Mouse (Mus musculus) left cerebral cortex, postnatal 4 days (tissue): ENCODE data around the gene Cryba2. TPM values are rescaled to one million over a fixed set of nuclear protein-coding genes. Genes with fewer than 3 reads are reported as not detected.

Experiments used
- DNase-seq: peaks from one replicate; pipeline ENCODE4 v3.0.0-alpha.2; 2022
- intact Hi-C: fragments of 180-260 bp; cut with DNase I; formaldehyde crosslinking; loops from one replicate; pipeline ENCODE4 v1.15.1; 2025
- total RNA-seq, 2 experiments: library from RNA; stranded (reverse); gene quantifications; 2 replicates each; pipeline ENCODE4 v1.2.3; 2021

Gene Cryba2
- not detected for total RNA-seq

GRCm38 (mm10) chr1:74893134-74893855 is at the start of gene Cryba2:
Cryba2 (minus strand) TSS chr1:74893143.
- peak; percentile 74 for DNase-seq
- intact Hi-C loops: loop anchor here (5.0 kb wide), 1 partner anchor 124 kb away; no protein-coding TSS in a partner anchor

DNA sequence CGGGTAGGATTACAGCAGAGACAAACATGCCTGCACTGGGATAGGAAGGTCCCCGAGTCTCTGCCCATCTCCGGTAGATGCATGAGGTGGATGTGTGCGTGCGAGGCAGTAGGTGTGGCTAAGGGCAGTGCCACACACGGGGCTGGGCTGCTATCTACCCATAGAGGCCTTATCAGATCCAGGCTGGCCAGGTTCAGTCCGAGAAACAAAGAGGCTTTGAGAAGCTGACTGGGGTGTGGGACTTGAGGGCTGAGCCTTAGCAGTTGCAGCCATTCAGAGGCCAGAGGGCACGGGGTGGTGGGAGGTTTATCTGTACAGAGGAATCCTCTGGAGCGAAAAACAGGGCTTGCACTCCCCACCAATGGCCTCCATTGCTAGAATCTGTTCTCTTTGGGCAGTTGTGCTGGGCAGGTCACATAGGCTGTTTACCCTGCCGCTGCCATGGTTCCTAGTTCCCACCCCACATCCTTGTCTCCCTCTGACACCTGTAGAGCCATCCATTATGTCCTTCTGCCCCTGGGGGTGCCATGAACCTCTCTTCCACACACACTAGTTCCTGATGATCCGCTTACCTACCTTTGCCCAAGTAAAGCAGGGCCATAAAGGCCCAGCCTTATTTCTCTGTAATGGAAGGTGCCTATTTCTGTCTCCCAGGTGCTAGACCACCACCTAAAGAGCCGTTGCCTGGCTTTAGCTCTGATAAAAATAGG is 48.9 kb upstream of the Cryba2 start:
- no peak for DNase-seq
- intact Hi-C loops: no loop called here

DNA sequence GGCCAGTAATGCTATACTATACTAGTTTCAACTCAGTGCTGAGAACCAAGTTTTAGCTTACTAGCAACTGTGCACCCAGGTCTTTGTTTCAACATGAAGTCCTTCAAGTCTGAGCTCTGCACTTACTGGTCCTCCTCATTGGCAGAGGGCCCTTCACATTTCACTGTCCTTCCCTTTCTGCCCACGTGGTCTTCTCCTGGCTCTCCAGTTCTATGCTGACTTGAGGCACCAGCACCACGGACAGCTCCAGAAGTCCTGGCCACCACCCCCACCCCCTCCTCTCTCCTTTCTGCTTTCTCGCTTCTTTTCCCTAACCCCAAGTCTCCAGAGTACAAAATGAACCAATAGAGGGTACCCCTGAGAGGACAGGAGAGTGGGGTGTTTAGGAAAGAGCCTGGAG is 46.8 kb upstream of the Cryba2 start:
- no peak for DNase-seq
- intact Hi-C loops: no loop called here

DNA sequence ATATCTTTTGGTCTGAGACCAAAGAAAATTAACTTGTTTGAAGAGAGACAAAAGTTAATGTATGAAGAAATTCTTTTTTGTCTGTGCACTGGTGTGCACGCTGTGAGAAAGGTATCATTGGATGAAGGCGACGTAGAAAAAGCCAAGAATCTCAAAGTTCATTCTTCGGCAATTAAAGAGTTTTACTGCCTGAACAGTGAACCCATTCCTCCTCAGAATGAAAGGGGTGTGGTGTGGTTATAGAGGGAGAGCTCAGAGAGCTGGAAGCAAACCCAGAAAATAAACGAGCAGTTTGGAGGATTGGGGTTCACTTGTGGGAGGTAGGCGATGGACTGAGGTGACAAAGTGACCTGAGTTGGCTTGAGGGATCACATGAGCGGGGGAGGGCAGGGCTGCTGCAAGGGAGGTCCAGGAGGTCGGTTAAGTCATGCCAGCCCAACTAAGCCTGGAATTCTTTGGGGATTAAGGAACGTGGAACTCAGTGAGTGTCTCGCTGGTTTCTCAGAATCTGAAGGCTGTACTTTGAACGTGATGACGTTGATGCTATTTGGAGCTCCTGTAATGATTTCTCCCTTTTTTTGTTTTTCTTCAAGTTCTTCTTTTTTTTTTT is 43.4 kb upstream of the Cryba2 start:
- DNase-seq: no peak
- intact Hi-C loops: no loop called here

- intact Hi-C loops: no loop called here
- peak; percentile 48 for DNase-seq
Measured at GRCm38 (mm10) chr1:74935402-74935801, 42.5 kb upstream of the Cryba2 start, which contains the start of gene Cfap65. Cfap65 (minus strand) TSS chr1:74935599.

DNA sequence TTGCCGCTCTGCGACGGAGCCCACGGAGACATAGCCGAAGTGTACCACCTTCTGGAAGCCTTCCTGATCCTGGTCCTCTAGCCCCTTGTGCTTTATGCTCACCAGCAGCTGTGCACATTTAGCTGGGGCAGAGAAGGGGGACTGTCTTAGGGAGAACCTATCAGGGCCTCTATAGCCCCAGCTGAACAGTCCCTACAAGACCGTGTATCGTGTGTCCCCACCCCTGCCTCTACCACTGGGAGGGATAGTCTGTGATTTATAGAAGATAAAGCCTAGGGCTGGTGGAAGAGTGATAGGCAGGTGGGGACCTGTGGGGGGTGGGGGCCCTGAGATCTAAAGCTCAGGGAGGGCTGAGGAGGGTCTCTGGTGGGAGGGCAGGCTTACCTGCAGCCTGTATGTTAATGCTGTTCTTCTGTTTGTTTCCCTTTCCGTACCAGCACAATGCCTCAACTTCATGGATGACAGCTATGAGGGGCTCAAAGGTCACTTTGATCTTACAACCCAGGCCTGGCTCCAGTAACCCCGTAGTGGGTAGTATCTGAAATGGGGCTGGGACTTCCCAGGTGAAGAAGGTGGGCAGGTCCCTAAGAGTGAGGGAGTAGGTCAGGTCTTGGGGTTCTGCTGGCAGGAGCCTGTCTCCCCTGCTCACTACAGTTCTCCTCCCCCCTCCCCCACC is 34.8 kb upstream of the Cryba2 start:
- DNase-seq: no peak
- intact Hi-C loops: no loop called here

DNA sequence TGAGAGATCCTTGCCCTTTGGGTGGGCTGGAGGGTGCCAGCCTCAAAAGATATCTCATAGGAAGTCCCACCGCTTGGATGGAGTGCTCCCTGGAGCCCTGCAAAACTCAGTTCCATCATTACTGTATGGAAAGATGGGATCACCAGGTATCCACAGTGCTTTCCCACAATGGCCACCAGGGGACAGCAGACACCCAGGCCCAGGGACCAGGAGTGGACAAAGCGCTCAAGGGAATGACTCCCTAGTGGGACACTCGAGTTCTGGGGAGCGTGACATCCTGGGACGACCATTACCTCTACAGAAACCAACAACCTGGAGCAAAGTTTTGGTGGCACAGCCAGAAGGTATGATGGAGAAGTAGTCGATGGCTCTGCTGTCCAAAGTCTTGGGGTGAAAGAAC is 33.8 kb upstream of the Cryba2 start:
- intact Hi-C loops: no loop called here
- DNase-seq: peak; percentile 38

DNA sequence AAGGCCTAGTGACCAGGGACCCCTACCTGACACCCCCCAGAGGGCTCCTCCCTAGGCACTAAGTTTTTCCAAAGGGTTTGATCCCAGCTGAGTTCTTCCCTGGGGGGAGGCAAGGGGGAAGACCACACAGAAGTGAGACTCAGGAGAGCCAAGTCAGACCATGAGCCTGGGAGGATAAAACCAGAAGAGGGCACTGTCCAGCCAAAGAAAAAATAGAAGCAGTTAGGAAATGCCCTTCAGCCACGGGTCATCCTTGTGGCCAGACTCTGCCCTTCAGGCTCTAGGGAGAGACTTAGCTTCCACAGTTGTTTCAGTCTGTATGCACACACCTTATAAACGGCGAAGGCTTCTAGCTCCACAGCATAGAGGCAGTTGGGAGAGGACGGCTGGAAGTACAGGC is 31.5 kb upstream of the Cryba2 start:
- intact Hi-C loops: no loop called here
- no peak for DNase-seq

DNA sequence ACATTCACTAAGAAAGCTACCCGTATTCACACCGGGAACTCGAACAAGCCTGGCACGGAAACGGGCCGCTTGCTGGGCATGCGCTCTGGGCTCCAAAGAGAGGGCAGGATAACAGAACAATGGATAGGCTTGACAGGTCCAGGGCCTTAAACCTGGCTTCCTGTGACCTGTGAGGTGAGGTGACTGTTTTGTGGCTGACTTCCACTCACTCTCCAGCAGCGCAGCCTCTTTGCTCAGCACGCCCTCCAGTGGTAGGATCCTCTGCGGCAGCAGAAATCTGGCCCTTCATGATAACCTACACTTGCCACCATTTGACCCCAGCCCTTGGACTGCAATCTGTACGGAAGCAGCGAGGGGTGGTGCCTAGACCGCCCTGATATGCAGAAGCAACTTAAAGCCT is 22.8 kb upstream of the Cryba2 start:
- DNase-seq: no peak
- intact Hi-C loops: no loop called here

GRCm38 (mm10) chr1:74902191-74902590 is 9.2 kb upstream of the Cryba2 start:
- no peak for DNase-seq
- intact Hi-C loops: no loop called here

DNA sequence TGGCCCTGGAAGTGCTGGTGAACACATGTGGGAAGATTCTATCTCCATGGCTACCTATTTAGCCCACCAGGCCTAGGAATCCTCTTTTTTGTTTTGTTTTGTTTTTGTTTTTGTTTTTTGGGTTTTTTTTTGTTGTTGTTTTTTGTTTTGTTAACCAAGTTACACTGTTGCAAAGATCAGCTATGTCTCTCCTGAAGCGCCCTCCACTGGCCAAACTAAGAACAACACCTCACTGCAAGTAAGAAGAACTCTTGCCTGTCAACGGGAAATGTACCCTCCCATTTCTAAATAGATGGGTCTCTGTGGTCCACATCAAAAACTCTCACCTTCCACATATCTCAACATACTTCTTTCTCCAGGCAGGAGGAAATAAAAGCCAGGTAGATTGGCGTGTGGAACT is 8.7 kb upstream of the Cryba2 start:
- DNase-seq: peak; percentile 73
- intact Hi-C loops: no loop called here

DNA sequence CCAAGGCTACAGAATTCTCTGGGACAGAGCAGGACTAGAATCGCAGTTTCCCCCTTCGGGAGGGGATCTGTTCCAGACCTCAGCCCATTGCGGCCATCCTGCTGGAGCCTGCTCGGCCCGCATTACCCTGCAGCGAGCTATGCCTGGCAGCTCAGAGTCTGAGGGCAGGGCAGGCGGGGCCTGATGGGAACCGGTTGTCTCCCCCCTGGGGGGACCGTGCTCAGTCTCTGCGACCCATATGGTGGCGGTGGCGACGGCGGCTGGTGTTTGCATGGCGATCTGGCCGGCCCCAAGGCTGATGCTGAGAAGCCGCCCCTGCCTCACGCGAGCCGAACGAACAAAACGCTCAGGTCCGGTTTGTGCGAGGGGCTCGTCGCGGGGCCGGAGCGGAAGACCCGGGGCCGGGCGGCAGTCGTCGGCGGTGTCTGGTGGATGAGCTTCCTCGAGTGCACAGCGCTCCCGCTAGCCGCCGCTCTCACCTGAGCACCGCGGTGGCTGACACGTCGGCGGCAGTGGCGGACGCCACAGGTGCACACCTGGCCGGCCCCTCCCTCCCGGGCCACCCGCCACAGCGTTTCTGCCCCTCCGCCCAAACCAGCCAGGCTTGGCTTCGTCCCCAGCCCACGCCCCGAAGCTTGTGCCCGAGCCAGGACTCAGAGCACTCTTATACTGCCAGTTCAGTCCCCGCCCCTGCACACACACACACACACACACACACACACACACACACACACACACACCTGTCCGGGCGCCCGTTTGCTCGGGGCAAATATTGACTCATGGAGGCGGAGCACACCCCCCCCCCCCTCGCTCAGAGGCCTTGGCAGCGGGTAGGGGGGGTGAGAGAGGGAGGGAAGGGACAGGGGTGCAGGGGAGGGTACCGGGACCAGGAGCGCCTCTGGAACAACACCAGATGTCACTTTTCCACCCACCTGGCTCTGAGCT is 7.7 kb upstream of the Cryba2 start:
- peak; percentile 69 for DNase-seq
- intact Hi-C loops: no loop called here

DNA sequence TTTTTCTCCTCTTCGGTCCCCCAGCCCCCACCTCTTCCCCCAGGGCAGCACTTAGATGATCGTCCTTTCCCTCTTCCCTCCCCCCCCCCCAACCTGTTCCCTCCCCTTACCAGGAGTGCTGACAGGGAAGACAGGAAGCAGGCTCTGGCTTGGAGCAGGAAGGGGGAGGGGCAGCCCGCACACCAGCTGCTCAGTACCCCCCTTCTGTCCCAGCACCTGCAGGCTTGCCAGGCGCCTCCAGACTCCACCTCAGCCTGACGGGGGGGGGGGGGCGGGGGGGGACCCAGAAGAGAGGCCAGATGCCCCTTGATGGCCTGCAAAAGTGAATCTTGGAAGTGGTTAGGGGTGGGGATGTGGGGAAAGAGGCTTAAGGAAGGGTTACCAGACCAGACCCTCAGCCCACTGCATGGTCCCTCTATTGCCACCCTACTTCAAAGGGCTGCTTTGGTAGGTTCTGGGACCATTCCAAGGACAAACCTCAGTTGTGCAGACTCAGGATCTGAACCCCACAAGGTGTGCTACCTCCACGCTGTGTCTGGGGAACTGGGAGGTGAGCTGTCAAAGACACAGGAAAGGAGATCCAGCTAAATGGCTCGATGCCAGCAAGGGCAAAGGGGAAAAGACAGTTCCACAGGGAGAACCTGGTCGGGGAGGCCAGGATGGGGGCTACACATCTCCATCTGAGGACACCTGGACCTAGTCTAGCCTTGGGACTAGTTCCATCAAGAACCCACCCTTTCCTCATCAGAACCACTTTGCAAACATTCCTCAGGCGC is 5.9 kb upstream of the Cryba2 start:
- intact Hi-C loops: no loop called here
- DNase-seq: no peak

DNA sequence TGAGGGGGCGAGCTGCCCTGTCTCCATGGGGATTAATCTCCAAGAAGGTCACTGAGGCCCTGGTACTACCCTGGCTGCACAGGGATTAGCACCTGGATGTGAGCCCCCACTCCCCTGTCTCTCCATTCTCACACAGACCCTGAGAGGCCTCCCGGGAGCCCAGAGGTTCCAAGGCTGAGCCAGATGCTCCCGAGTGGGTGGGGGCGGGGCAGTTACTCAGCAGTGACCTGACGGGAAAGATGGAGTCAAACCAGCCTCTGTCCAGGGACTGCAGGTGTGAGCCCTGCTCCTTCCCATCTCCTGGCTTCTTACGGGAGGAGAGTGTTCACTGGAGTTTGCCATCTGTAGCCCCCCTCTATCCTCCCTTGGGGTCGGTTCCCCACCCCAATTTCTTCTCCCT is 5.0 kb upstream of the Cryba2 start:
- DNase-seq: no peak
- intact Hi-C loops: no loop called here

DNA sequence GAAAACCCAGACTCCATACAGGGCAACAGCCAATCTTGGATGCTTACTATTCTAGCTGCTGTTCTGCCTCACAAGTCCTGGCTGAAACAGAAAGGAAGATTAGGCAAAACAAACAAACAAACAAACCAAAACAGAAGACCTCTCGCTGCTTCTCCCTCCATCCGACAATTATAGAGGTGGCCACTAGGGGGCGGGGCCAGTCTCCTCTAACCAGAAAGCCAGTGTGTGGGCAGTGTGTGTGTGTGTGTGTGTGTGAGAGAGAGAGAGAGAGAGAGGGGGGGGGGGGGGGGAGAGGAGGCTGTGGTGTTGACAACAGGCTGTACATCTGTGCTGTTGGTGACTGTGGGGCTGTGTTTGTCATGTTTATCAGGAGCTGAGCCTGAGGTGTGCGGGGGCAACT is 2.0 kb upstream of the Cryba2 start:
- intact Hi-C loops: loop anchor here (5.0 kb wide), 1 partner anchor 122 kb away; no protein-coding TSS in a partner anchor
- peak; percentile 76 for DNase-seq

- intact Hi-C loops: loop anchor here (5.0 kb wide), 1 partner anchor 125 kb away; no protein-coding TSS in a partner anchor
- DNase-seq: no peak
Measured at GRCm38 (mm10) chr1:74892351-74893133, 401 bp downstream of the Cryba2 start.

- no peak for DNase-seq
- intact Hi-C loops: loop anchor here (5.0 kb wide), 1 partner anchor 126 kb away; no protein-coding TSS in a partner anchor
Measured at GRCm38 (mm10) chr1:74891513-74891912, 1.4 kb downstream of the Cryba2 start.

- intact Hi-C loops: no loop called here
Measured at GRCm38 (mm10) chr1:74885369-74886042, 7.4 kb downstream of the Cryba2 start, which contains the start of gene Fev. Fev (minus strand) TSS chr1:74885419.

More at GRCm38 (mm10) chr1:74885369-74886042, 7.4 kb downstream of the Cryba2 start, which contains the start of gene Fev:
- no peak for DNase-seq
